Mouse (Mus musculus) mammary gland, adult 2 months (tissue): Measurements from ENCODE around the gene Mup10. TPM values are rescaled to one million over a fixed set of nuclear protein-coding genes. Genes with fewer than 3 reads are reported as not detected.

Source experiments
- polyA plus RNA-seq: library from polyadenylated mRNA; depleted of rRNA; stranded (reverse); fragments of >200 nt; gene quantifications from 2 replicates; pipeline ENCODE4 v1.2.3, GENCODE M21; 2012; ENCODE audit warnings: low replicate concordance; rRNA removed

Mup10 gene
- polyA plus RNA-seq = 1.2 and 1.6 TPM in 2 replicates

DNA sequence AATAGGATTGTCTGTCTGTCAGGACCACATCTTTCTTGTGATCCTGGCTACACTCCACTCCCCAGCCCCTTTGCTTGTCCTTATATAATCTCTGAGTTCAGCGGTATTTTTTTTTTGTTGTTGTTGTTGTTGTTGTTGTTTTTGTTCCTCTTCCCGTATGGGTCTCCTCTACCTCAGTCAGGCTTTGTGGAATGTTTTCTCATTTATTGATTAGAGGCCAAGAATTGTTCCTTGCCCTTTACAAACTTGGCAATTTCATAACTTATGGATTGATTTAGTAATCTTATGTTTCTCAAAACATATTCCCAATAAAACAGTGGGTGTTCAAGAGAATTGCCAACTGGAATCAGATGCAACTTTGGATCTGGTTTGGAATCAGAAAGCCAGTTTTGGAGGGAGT lies at the start of gene Mup10:
Gene Mup10 (minus strand): TSS at position 101 of the 400 bp plus-strand sequence.

Other genes starting within 250 kb of the Mup10 start
- gene Mup9, start 160.2 kb downstream of the Mup10 start, polyA plus RNA-seq = 3.2 and 9.2 TPM in 2 replicates
- gene Mup1, start 80.2 kb downstream of the Mup10 start, polyA plus RNA-seq = 0.24 and 3.0 TPM in 2 replicates
- 0.96 and 1.3 TPM in 2 replicates for gene Mup11, start 80.2 kb upstream of the Mup10 start, polyA plus RNA-seq
- not detected in 2 replicates for gene Mup12, start 159.1 kb upstream of the Mup10 start, polyA plus RNA-seq
- 27.0 and 66.7 TPM in 2 replicates for gene Mup22, start 239.3 kb upstream of the Mup10 start, polyA plus RNA-seq